Mouse (Mus musculus) erythroblast, adult 5-6 weeks (primary cell): ENCODE measurements around the gene Mip. TPM values are rescaled to one million over a fixed set of nuclear protein-coding genes. Genes with fewer than 3 reads are reported as not detected.
A peak's percentile ranks its signal among the peaks of the same experiment; 100 is the strongest.
"Not testable (repeated sequence)": the region's sequence is repeated elsewhere in the genome, so short reads cannot be mapped to it uniquely, and the experiment has no call there.

Experiments
- ATAC-seq: replicated peaks from 2 replicates; pipeline ENCODE4 v1.8.0; 2016; ENCODE audit warnings: moderate number of reproducible peaks, mild to moderate bottlenecking, moderate TSS enrichment, inconsistent platforms; ENCODE audit not compliant: poor library complexity, low FRiP score, severe bottlenecking
- total RNA-seq, 2 experiments: library from RNA; stranded (forward) in 1 of 2; stranded (reverse) in 1 of 2; fragments of 150-400 nt in 1 of 2; fragments of 200-764, 138-1000 nt in 1 of 2; gene quantifications; 2 replicates each; pipeline versions ENCODE4 v1.2.3 to v1.2.4; 2015 to 2017; ENCODE audit warnings: low replicate concordance in 2 of 2

Mip gene
- total RNA-seq (2015; ENCODE audit: low replicate concordance): not detected in 2 replicates
- total RNA-seq (2017; ENCODE audit: low replicate concordance): 0.84 and 0.85 TPM in 2 replicates

GRCm38 (mm10) chr10:128225538-128225937 is at the start of gene Mip:
Gene Mip (plus strand): TSS chr10:128225838.
- ATAC-seq: no peak

DNA sequence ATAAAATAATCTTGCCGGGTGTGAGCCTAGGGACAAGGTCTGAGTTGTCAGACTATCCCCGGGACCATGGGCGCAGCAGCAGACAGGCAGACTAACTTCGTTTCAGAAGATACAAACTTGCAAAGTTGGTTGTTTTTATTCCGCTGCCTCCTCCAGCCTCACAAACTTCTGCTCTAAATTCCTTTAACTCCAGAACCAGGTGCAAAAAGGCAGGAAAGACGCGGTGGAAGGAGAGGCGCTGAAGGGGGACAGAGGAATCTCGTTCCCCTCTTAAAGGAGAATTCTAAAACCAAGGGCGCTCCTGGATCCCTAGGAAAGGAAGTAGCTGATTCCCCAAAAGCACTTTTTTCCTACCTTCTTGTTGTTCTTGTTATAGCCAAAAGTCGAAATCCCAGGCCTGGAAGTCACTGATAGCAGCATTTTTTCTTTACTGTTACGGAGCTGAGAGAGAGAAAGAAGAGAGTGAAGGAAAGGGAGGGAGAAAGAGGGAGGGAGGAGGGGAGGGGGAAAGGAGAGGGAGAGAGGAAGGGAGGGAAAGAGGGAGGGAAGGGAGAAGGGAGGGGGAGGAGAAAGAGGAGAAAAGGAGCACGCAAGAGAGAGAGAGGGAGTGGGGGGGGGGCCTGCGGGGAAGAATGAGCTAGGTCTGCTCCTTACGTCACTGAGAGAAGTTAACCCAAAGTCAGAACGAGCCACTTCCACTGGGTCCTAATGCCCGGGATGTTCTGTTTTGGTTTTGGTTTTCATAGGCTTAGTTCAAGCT is 49.5 kb upstream of the Mip start:
- peak; percentile 75 for ATAC-seq

DNA sequence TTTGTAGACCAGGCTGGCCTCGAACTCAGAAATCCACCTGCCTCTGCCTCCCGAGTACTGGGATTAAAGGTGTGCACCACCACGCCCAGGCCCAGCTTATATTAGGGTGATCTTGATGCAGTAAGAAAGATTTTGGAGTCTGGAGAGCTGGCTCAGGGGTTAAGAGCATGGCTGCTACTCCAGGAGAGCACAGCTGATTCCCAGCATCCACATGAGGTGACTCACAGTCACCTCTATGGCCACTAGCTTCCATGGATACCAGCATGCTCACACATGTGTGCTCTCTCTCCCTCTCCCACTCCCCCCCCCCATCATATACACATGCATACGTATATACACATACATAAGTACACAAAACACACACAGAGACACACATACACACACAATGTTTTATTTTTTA is 48.3 kb upstream of the Mip start:
- ATAC-seq: no peak

- ATAC-seq: no peak
Observed at GRCm38 (mm10) chr10:128179989-128180388, 45.6 kb upstream of the Mip start, which contains the start of gene Rbms2. Gene Rbms2 (minus strand): TSS chr10:128180297.

GRCm38 (mm10) chr10:128184296-128184695 is 41.3 kb upstream of the Mip start:
- no peak for ATAC-seq

DNA sequence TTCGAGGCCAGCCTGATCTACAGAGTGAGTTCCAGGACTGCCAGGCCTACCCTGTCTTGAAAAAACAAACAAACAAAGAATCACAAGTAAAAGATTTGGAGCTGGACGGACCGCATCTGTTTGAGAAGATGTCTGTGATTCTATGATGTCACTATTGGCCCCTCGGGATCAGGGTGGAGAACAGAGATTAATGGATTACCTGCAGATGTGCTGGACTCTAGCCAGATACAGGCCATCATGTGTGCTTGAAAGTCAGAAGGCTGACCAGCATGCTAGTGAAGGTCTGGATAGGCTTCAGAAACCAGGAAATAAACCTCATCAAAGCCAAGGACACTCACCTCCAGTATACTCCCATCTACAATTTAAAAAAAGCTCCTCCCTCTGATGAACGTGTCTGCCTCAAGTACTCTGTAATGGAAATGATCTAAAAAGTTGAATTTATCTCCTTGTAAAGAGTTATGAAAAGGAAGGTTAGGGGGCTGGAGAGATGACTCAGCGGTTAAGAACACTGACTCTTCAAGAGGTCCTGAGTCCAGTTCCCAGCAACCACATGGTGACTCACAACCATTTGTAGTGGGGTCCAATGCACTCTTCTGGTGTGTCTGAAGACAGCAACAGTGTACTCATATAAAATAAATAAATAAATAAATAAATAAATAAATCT is 40.2 kb upstream of the Mip start:
- ATAC-seq: no peak

DNA sequence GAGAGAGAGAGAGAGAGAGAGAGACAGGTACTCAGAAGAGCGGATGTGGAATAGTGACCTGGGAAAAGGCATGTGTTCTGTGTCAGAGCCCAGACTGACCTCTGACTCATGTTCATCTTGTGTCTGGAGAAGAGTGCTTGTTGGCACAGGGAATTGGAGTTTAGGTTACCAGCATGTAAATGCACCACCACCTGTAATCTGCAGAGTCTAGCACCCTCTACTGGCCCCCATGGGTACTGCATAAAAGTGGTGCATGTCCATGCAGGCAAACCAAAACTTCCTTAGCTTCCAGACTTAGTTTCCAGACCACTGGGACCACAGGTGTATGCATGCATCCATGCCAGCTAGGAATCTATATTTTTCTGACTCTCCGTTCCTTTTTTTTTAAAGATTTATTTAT is 39.7 kb upstream of the Mip start:
- ATAC-seq: peak; percentile 75

DNA sequence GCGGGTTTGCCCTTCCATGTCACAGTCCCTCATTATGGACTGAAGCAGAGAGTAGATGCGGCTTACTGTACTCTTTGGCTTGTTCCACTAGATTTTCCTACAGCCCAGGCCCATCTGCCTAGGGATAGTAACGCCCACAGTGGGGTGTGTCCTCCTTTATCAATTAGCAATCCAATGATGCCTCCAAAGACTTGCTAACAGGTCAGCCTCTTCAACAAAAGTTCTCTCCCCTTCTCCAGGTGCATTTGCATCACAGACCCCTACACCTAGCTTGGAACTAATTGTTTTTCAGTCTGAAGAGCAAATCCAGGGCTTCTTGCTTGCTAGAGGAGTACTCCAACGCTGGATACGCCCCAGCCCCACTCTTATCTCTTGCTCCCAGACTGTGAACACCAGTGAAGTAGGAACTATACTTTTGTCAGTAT is 38.4 kb upstream of the Mip start:
- ATAC-seq: peak; percentile 85

DNA sequence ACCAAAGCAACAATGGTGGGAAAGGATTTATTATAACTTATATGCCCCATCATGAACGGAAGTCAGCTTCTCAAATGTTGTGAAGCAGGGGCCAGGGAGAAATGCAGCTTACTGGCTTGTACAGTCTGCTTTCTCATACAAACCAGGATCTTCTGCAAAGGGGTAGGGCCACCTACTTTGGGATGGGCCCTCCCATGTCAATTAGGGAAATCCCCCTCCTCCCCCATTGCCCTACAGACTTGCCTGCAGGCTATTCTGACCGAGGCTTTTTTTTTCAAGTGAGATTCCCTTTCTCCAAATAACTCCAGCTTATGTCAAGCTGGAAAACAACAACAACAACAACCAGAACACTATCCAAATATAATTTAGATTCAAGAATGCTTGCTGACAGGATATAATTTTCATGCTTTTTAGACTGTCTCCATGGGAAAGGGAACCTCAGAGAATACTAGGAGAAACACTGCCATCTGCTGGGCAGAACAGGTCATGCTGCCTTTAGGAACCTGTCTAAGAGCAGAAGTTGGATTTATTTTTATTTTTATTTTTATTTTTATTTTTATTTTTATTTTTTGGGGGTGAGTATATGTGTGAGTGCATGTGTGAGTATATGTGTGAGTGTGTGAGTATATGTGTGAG is 37.3 kb upstream of the Mip start:
- peak; percentile 72 for ATAC-seq

DNA sequence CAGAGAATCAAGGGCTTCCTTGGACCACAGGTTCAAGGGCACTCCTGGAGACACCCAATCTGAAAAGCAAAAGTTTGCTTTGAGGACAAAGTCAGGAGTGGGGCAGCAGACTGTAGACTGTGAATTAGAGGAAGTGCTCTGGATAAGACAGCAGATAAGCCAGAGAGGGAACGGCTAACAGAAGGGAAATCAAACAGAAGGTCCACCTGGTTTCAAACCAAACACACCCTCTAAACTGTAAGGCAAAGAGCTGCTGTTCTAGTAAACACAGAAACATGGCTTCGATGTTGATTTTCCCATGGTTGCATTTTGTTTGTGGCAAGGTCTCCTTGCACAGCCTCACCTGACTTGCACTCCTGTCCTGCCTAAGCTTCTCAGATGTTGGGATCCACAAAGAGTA is 34.2 kb upstream of the Mip start:
- ATAC-seq: no peak

DNA sequence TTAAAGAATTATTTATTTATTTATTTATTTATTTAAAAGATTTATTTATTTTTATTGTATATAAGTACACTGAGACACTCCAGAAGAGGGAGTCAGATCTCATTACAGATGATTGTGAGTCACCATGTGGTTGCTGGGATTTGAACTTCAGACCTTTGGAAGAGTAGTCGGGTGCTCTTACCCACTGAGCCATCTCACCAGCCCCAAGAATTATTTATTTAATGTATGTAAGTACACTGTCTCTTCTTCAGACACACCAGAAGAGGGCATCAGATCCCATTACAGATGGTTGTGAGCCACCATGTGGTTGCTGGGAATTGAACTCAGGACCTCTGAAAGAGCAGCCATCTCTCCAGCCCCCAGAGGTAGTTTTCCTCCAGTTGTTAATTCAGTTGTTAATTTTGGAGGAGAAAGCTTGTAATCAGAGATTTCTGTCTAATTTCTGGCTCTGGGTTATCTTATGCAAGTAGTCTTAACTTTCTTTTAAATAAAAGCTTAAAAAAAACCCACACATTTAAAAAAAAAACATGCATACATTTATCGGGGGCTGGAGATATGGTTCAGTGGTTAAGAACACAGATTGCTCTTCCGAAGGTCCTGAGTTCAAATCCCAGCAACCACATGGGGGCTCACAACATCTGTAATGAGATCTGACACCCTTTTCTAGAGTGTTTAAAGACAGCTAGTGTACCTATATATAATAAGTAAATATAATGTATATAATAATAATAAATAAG is 33.4 kb upstream of the Mip start:
- not testable (repeated sequence) for ATAC-seq

DNA sequence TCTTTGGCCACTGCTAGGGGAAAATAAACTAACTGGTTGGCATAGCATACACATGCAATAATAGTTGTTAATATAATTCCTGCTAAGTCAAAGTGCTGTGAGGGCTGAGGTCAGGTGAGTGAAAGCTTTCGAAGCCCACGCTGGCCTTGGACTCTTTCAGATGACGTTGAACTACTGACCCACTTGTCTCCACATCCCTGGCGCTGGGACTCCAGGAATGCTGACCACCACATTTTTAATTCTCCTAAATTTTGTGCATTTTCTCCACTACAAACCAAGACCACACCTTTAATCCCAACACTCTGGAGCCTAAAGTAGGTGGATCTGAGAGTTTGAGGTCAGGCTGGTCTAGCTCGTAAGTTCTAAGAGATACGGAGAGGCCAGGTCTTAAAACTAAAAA is 32.5 kb upstream of the Mip start:
- ATAC-seq: no peak

GRCm38 (mm10) chr10:128194024-128194550 is 31.6 kb upstream of the Mip start, which contains the start of gene Gls2:
Gene Gls2 (plus strand): TSS chr10:128194457.
- ATAC-seq: peak; percentile 99

DNA sequence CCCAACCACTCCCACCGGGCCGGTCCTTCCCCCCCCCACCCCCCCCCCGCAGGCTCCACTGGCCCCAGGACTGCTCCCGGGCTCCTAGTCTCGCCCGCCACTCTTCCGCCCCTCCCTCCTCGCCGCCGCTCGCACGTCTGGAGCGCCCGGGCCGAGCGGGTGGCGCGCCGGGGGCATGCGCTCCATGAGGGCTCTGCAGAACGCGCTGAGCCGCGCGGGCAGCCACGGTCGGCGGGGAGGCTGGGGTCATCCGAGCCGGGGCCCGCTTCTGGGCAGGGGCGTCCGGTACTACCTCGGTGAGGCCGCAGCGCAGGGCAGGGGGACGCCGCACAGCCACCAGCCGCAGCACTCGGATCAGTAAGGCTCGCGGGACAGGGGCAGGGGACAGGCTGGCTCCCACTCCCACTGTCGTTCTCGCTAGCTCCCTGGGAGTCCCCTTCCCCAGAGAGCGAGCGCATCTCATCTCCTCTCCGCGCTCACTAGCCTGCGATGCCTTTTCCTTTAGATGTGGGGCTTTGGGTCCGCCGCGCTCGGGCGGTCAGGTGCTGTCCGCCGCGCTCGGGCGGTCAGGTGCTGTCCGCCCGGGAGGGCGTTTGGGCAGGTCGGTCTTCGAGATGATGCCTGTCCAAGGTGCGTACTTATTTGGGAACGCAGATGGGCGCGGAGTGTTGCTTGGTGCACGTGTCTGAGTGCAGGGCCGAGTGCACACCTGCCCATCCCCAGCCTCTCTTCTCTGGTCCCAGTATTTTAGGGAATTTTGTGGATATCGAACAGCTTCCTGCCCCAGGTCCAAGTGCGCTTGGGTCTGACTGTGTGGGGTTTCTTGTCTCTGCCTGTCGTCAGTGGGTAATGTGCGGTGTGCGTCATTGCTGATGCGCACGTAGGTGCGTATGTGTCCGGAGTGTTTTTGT is 30.8 kb upstream of the Mip start:
- peak; percentile 59 for ATAC-seq

DNA sequence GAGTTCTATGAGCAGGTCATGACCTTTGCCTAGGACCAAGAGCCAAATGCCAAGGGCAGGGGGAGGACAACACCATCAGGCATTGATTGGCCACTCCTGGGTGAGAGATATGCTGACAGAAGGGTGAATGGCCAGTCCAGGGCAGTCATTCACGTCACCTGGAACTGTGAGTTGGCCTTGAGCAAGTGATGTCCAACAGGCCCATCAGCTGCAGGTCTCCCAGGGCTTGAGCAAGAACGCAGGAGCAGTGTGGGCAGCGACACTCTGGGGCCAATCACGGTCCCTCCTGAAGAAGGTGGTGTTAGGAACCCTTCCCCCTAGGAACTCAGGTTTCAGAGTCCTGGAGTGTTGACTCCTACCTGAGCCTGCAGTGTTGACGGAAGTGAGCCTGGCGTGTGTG is 23.8 kb upstream of the Mip start:
- no peak for ATAC-seq

- no peak for ATAC-seq
Observed at GRCm38 (mm10) chr10:128204941-128205340, 20.7 kb upstream of the Mip start.

- no peak for ATAC-seq
Observed at GRCm38 (mm10) chr10:128208326-128208725, 17.3 kb upstream of the Mip start.

GRCm38 (mm10) chr10:128209311-128210009 is 16.2 kb upstream of the Mip start:
- ATAC-seq: no peak
